Mouse (Mus musculus) stomach, postnatal 0 days (tissue): ENCODE measurements around the gene Pip4k2a.

Source experiments
- CTCF ChIP-seq: IDR thresholded peaks from 2 replicates; pipeline ENCODE4 v1.5.1; 2016; ENCODE audit warnings: antibody characterized with exemption, low read depth, mild to moderate bottlenecking, moderate library complexity
- EP300 ChIP-seq: optimal IDR thresholded peaks from 2 replicates; pipeline ENCODE3; 2016; ENCODE audit warnings: antibody characterized with exemption

GRCm38 (mm10) chr2:18920461-18920877 is 77.5 kb downstream of the Pip4k2a start:
- TF ChIP-seq CTCF (no peak), EP300 (no peak)
